Mouse (Mus musculus): ENCODE measurements around the gene Barx2. TPM values are rescaled to one million over a fixed set of nuclear protein-coding genes. Genes with fewer than 3 reads are reported as not detected.

Gene Barx2
- polyA plus RNA-seq, 1 experiment from 2014 or later = 0.17 TPM

DNA sequence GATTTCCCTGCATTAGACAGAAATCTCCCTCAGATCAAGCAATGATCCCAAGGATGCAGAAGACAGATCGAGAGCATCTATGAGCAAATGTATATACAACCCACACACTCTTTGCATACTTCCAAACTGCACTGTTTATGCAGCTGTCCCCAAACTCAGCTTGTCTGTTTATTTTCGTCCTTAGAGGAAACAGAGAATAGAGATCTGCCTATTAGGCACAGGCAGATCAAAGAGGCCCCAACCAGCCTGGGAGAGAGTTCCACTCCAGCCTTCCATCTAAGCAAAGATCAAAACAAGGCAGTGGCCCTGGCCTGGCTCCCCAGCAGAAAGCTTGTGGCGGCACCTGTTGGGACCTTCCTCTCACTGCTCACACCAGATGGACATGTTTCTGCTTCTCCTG lies 27.0 kb downstream of the Barx2 start:
- 64% methylated on average over 3 of the region's 3 CpGs for WGBS

DNA sequence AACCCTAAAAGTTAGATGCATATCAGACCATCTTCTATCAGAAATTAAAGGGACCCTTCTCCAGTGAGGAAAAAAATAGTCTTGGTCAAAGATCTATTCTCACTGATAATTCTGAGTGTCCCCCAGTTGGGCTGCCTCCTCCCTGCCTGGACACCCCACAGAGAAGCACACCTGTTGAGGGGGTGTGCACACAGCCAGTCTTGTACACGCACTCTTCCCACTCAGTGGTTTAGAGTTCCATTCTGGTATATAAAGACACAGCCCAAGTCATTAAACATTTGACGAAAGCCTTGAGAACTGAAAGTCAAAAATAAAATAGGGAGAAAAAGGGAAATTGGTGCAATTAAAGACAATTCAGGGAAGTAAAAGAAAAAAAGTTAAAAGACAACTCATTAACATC lies 30.9 kb downstream of the Barx2 start:
- Histone ChIP-seq H3K9me3 (replicated peaks) (no peaks in the 10 kb centered on the region), H3K4me1 (no peaks in the 10 kb centered on the region), H3K27me3 (replicated peaks) (no peaks in the 10 kb centered on the region), H3K27ac (replicated peaks) (no peak overlapping the region), H3K4me3 (replicated peaks) (no peak overlapping the region), H3K36me3 (no peaks in the 10 kb centered on the region), H3K4me2 (no peak overlapping the region), H3K9ac (replicated peaks) (no peak overlapping the region)
- no peak for ATAC-seq (ENCODE audit: low FRiP score)
- 85% methylated on average over 2 of the region's 2 CpGs for WGBS

More for the DNA sequence above, 27.0 kb downstream of the Barx2 start:
- H3K9ac ChIP-seq (replicated peaks) = no peak overlapping the region
- no peaks in the 10 kb centered on the region for H3K27me3 ChIP-seq (replicated peaks)
- no peak for ATAC-seq (ENCODE audit: low FRiP score)
- H3K4me3 ChIP-seq (replicated peaks) = no peak overlapping the region
- H3K27ac ChIP-seq (replicated peaks) = no peak overlapping the region
- no peaks in the 10 kb centered on the region for H3K4me1 ChIP-seq
- H3K36me3 ChIP-seq = no peaks in the 10 kb centered on the region
- no peaks in the 10 kb centered on the region for H3K9me3 ChIP-seq (replicated peaks)
- no peak overlapping the region for H3K4me2 ChIP-seq

DNA sequence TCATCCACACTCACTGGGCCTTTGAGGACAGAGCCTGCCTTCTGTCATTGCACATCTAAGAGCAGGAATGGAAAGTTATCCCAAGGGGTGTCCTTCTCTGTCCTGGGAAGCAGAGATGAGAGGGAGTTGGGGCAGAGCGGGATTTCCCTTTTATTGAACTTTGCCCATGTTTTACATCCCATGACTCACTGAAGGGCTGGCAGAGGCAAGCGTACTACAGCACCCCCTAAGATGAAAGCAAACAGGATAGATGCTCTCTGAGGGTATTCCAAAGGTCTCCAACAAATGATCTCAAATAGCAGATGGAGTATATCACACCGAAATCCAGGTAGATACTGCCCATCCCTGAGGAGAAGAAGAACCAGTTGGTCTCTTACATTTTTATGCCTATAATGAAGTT lies 37.7 kb downstream of the Barx2 start:
- Histone ChIP-seq H3K27me3 (replicated peaks) (no peaks in the 10 kb centered on the region), H3K4me2 (no peak overlapping the region), H3K4me1 (no peaks in the 10 kb centered on the region), H3K9ac (replicated peaks) (no peak overlapping the region), H3K9me3 (replicated peaks) (no peaks in the 10 kb centered on the region), H3K4me3 (replicated peaks) (no peak overlapping the region), H3K36me3 (no peaks in the 10 kb centered on the region), H3K27ac (replicated peaks) (no peak overlapping the region)
- WGBS = 88% methylated on average over 3 of the region's 3 CpGs
- ATAC-seq (ENCODE audit: low FRiP score) = no peak

DNA sequence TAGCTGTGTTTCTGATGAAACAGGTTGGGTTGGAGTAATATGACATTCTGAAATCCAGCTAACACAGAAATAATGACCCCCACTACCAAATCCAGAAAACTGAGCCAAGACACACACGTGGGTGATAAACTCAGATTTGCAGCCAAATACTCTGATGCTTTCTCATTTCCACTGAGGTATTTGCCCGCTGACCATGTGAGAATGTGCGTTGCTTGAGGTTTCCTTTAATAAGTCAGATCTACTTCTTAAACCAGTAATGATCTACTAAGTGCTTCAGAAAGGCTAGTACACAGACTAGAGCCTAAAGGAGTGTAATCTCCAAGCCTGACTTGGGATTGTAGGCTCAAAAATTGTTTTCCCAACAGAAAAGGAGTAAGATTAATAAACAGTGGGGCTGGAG lies 39.0 kb downstream of the Barx2 start:
- ATAC-seq (ENCODE audit: low FRiP score) = no peak

DNA sequence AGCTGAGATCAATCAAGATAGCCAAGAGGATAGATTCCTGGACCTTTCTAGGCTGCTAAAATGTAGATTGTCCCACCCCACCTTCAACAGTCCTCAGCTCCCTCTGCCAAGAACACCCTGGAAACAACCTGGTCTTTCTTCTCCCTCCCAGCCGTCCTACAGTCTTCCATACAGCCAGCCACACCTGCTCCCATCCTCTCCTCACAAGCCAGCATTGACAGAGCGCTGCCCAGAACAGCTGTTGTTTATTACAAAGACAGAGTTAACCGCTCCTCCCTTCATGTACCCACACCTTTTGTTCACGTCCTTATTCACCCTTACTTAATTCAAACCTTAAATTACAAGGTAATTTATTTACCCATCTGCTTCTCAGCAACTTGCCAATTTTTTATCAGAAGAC lies 41.9 kb downstream of the Barx2 start:
- 39% methylated on average over 4 of the region's 4 CpGs for WGBS

More for the DNA sequence above, 39.0 kb downstream of the Barx2 start:
- Histone ChIP-seq H3K4me2 (no peak overlapping the region), H3K4me1 (no peaks in the 10 kb centered on the region), H3K9ac (replicated peaks) (no peak overlapping the region), H3K9me3 (replicated peaks) (no peaks in the 10 kb centered on the region), H3K36me3 (no peaks in the 10 kb centered on the region), H3K4me3 (replicated peaks) (no peak overlapping the region), H3K27ac (replicated peaks) (no peak overlapping the region), H3K27me3 (replicated peaks) (no peaks in the 10 kb centered on the region)
- 90% methylated on average over 3 of the region's 3 CpGs for WGBS

DNA sequence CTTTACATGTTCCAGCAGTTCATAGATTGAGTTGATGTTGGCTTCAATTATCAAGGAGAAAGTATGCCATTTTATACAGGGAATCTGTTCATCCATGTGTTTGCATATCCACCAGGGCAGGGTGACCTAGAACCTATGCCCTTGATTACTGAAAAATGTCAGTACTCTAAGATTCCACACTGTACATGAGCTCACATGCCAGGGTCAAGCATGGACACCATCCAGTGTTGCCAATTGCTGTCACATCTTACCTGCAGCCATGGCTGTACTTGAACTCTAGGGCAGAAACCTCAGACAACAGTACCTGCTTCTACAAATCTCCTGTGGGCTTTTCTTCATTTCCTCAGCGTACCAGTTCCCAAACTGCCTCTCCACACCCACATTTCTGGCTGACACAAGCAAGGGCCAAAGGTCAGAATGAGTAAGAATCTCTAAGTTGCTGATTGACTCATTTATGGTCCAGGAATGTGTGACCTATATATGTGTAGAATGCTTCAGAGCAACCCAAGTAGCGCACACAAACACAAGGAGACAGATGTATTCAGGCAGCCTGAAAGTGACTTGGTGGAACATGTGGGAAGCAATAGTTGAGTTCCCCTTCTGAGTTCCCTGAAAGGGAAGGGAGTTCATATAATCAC lies 44.3 kb downstream of the Barx2 start:
- Histone ChIP-seq H3K4me2 (no peak overlapping the region), H3K27ac (replicated peaks) (no peak overlapping the region), H3K4me1 (no peaks in the 10 kb centered on the region), H3K4me3 (replicated peaks) (no peak overlapping the region), H3K27me3 (replicated peaks) (no peaks in the 10 kb centered on the region), H3K9ac (replicated peaks) (no peak overlapping the region), H3K36me3 (no peaks in the 10 kb centered on the region), H3K9me3 (replicated peaks) (no peaks in the 10 kb centered on the region)
- no peak for ATAC-seq (ENCODE audit: low FRiP score)
- 93% methylated on average over 2 of the region's 2 CpGs for WGBS

More for the DNA sequence above, 41.9 kb downstream of the Barx2 start:
- H3K4me2 ChIP-seq = no peak overlapping the region
- H3K27me3 ChIP-seq (replicated peaks) = no peaks in the 10 kb centered on the region
- no peaks in the 10 kb centered on the region for H3K4me1 ChIP-seq
- H3K4me3 ChIP-seq (replicated peaks) = no peak overlapping the region
- no peak for ATAC-seq (ENCODE audit: low FRiP score)
- H3K9ac ChIP-seq (replicated peaks) = no peak overlapping the region
- no peaks in the 10 kb centered on the region for H3K36me3 ChIP-seq
- no peaks in the 10 kb centered on the region for H3K9me3 ChIP-seq (replicated peaks)
- no peak overlapping the region for H3K27ac ChIP-seq (replicated peaks)

DNA sequence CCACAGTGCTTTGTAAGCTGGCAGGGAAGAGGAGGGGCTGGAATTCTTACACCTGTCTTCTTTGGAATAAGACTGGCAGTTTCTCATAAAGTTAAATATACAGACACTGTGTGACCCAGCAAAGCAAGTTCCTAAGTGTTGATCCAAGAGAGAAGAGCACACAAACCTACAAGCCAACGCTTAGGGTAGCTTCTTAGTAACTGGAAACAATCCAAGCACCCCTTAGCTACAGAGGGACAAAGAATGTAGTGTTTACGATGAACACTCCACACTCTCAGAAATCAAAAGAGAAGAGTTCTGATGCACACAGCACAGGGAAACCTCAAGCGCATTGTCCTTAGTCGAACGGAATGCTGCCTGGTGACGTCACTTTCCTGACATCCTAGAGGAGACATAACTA lies 49.4 kb downstream of the Barx2 start:
- Histone ChIP-seq H3K4me3 (replicated peaks) (no peak overlapping the region), H3K9me3 (replicated peaks) (no peaks in the 10 kb centered on the region), H3K27me3 (replicated peaks) (0 out of 2 replicates have a peak, but pooled peaks cover 3% of the 10 kb centered on the region), H3K4me1 (peaks cover 2% of the 10 kb centered on the region), H3K4me2 (no peak overlapping the region), H3K9ac (replicated peaks) (no peak overlapping the region), H3K36me3 (no peaks in the 10 kb centered on the region), H3K27ac (replicated peaks) (no peak overlapping the region)
- 65% methylated on average over 6 of the region's 6 CpGs for WGBS
- ATAC-seq (ENCODE audit: low FRiP score) = no peak

DNA sequence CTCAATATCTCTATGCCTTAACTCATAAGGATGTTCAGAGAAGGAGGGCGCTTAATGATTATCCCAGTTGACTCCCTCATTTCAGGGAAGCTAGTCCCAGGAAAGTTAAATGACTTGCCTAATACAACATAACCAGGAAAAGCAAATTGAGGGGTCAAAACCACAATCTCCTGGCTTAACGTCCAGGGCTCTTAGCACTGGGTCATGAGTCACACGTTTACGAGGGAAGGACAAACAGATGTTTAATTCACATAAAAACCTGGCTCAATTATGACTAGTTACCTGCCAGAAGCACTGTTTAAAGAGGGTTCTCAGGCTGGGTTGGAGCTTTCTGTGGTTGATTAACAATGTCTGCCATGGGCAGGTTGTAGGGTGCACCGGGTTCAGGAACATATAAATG lies 53.8 kb downstream of the Barx2 start:
- Histone ChIP-seq H3K4me3 (replicated peaks) (no peak overlapping the region), H3K4me2 (no peak overlapping the region), H3K9me3 (replicated peaks) (no peaks in the 10 kb centered on the region), H3K9ac (replicated peaks) (no peak overlapping the region), H3K4me1 (peaks cover 14% of the 10 kb centered on the region), H3K27me3 (replicated peaks) (0 out of 2 replicates have a peak, but pooled peaks cover 3% of the 10 kb centered on the region), H3K27ac (replicated peaks) (no peak overlapping the region), H3K36me3 (no peaks in the 10 kb centered on the region)
- WGBS = 84% methylated on average over 5 of the region's 5 CpGs
- ATAC-seq (ENCODE audit: low FRiP score) = no peak

DNA sequence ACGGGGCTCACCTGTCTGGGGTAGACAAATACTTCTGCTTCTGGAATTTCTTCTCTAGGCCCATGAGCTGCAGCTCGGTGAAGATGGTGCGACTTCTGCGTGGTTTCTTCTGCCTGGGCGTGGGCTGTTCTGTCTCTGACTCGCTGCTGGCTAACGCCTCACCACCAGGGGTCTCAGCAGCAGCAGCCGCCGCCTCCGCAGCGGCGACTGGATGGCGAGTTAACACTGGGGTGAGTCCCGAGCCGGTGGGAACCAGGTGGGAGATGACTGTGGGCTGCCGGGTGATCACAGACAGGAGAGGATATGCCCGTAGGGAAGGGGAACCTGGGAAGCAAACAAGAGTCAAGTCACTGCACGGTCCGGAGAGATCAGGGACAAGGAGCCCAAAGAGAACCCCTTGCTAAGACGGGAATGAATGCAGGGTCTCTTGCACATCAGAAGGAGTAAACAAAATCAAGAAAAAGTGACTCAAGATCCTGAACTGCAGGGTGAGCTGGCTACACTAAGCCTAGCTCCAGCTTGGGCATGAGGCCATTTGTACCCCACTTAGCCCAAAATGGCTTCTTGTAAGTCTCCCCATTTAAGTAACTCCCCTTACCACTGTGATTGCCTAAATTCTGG lies 54.4 kb downstream of the Barx2 start:
- WGBS = 7% methylated on average over 20 of the region's 20 CpGs
- peak; percentile 66 for ATAC-seq (ENCODE audit: low FRiP score)
- Histone ChIP-seq H3K4me2 (peak overlapping the region; percentile 59), H3K4me3 (replicated peaks) (peak overlapping the region; percentile 31), H3K27me3 (replicated peaks) (0 out of 2 replicates have a peak, but pooled peaks cover 3% of the 10 kb centered on the region), H3K9me3 (replicated peaks) (no peaks in the 10 kb centered on the region), H3K27ac (replicated peaks) (no peak overlapping the region), H3K4me1 (peaks cover 14% of the 10 kb centered on the region), H3K36me3 (no peaks in the 10 kb centered on the region), H3K9ac (replicated peaks) (no peak overlapping the region)

DNA sequence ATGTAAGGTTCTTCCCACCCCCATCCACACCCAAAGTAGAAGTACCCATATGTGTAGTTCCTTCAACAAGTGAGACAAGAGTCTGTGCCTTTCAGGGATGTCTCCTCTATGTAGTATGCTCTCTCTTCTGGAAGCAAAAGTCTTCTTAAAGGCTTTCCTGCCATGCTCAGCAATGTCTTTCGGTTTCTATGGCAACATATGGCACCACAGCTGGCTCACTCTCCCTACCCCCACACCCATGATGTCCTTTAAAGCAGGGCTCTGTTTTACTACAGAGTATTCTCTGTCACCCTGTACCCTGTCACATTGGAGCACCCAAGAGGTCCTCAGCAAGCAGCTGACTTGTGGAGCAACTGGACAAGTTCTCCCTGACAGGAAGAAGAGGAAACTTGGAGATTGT lies 55.8 kb downstream of the Barx2 start:
- ATAC-seq (ENCODE audit: low FRiP score) = peak; percentile 42; the same call in 1 of the 2 replicates
- Histone ChIP-seq H3K36me3 (no peaks in the 10 kb centered on the region), H3K4me2 (no peak overlapping the region), H3K4me3 (replicated peaks) (no peak overlapping the region), H3K9me3 (replicated peaks) (no peaks in the 10 kb centered on the region), H3K27ac (replicated peaks) (no peak overlapping the region), H3K9ac (replicated peaks) (no peak overlapping the region), H3K27me3 (replicated peaks) (0 out of 2 replicates have a peak, but pooled peaks cover 3% of the 10 kb centered on the region), H3K4me1 (peaks cover 14% of the 10 kb centered on the region)
- 78% methylated on average over 1 of the region's 1 CpGs for WGBS

DNA sequence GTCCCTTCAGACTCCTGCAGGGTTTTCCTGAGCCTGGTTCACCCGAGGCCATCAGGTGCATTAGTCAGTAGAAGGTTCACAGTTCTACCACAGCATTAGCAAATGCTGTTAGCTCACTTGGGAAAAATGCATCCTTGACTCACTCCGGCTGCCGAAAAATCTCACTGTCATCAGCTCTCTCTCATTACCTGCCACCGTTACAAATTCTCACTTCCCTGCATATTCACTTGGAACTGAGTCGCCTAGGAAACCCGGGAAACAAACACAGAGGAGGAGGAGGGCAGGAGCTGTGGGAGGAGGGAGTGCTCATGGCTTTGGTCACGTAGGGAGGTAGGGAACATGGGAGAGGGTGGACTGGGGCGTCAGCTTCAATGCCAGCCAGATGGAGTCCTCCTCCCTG lies 56.8 kb downstream of the Barx2 start:
- Histone ChIP-seq H3K27me3 (replicated peaks) (0 out of 2 replicates have a peak, but pooled peaks cover 3% of the 10 kb centered on the region), H3K9ac (replicated peaks) (no peak overlapping the region)
- WGBS = 42% methylated on average over 8 of the region's 8 CpGs

DNA sequence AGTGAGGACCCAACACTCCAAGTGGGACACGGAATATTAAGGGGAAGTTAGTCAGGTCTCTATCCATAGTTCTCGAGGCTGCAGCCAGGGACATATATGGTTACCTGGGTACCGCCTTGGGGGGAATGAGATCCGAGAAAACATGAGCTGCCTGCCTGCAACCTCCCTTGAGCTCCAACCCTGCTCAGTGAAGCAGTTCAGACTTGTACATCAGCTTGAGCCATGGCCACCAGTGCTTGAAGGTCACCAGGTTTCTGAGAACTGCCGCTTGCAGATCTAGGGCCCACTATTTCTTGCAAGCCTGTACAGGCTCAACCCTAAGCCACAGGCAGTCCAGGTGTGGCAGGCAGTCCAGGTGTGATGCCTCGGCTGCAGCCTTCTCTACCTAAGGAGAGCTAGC lies 57.6 kb downstream of the Barx2 start:
- 89% methylated on average over 6 of the region's 6 CpGs for WGBS
- Histone ChIP-seq H3K36me3 (no peaks in the 10 kb centered on the region), H3K9me3 (replicated peaks) (no peaks in the 10 kb centered on the region), H3K27me3 (replicated peaks) (0 out of 2 replicates have a peak, but pooled peaks cover 3% of the 10 kb centered on the region), H3K9ac (replicated peaks) (no peak overlapping the region), H3K4me2 (no peak overlapping the region), H3K4me3 (replicated peaks) (no peak overlapping the region), H3K4me1 (peaks cover 14% of the 10 kb centered on the region), H3K27ac (replicated peaks) (no peak overlapping the region)
- ATAC-seq (ENCODE audit: low FRiP score) = no peak

More for the DNA sequence above, 56.8 kb downstream of the Barx2 start:
- Histone ChIP-seq H3K27ac (replicated peaks) (no peak overlapping the region), H3K4me1 (peaks cover 14% of the 10 kb centered on the region), H3K4me3 (replicated peaks) (no peak overlapping the region), H3K9me3 (replicated peaks) (no peaks in the 10 kb centered on the region), H3K4me2 (no peak overlapping the region; the same call in 1 of the 2 replicates), H3K36me3 (no peaks in the 10 kb centered on the region)
- ATAC-seq (ENCODE audit: low FRiP score) = no peak
